Mouse (Mus musculus) midbrain, embryonic 12.5 days (tissue): ENCODE measurements around the gene Kdm1a. TPM values are rescaled to one million over a fixed set of nuclear protein-coding genes. Genes with fewer than 3 reads are reported as not detected.

Source experiments
- ATAC-seq: fragments of 200-750 bp; cut with Nextera tagmentation; 2 replicates; pipeline ENCODE4 v1.8.0; 2017; ENCODE audit warnings: low read depth, moderate TSS enrichment, moderate library complexity; ENCODE audit not compliant: low FRiP score
- H3K27ac ChIP-seq: fragments of 300-500 bp; sonication (generic); replicated peaks from 2 replicates; pipeline ENCODE4 v1.5.1; 2016; ENCODE audit warnings: mild to moderate bottlenecking
- H3K27me3 ChIP-seq: fragments of 300-500 bp; sonication (generic); 2 replicates; pipeline ENCODE4 v1.6.1; 2016; ENCODE audit warnings: mild to moderate bottlenecking
- H3K36me3 ChIP-seq: fragments of 300-500 bp; sonication (generic); 2 replicates; pipeline ENCODE4 v1.6.1; 2016
- H3K4me1 ChIP-seq: fragments of 300-500 bp; sonication (generic); 2 replicates; pipeline ENCODE4 v1.6.1; 2016
- H3K4me2 ChIP-seq: fragments of 300-500 bp; sonication (generic); replicated peaks from 2 replicates; pipeline ENCODE4 v1.6.1; 2016; ENCODE audit warnings: mild to moderate bottlenecking, moderate library complexity
- H3K4me3 ChIP-seq: fragments of 300-500 bp; sonication (generic); 2 replicates; pipeline ENCODE4 v1.5.1; 2016; ENCODE audit warnings: mild to moderate bottlenecking
- H3K9ac ChIP-seq: fragments of 300-500 bp; sonication (generic); replicated peaks from 2 replicates; pipeline ENCODE4 v1.6.1; 2016; ENCODE audit warnings: mild to moderate bottlenecking, moderate library complexity
- H3K9me3 ChIP-seq: fragments of 300-500 bp; sonication (generic); 2 replicates; pipeline ENCODE4 v1.6.1; 2016; ENCODE audit warnings: mild to moderate bottlenecking
- WGBS: fragments of 180-500 bp; shearing (Covaris S2); methylation state at CpG from one replicate; pipeline ENCODE4 v1.1.7; 2016; 5-methylcytosine and 5-hydroxymethylcytosine counted together
- polyA plus RNA-seq: library from polyadenylated mRNA; unstranded; fragments of >200 nt; fragmentation: Nextera tagmentation; extraction: Ambion mirVana; gene quantifications from 2 replicates; pipeline ENCODE4 v1.2.1, GENCODE M21; 2016

Kdm1a gene
- polyA plus RNA-seq, 1 experiment from 2014 or later, result 113 TPM

DNA sequence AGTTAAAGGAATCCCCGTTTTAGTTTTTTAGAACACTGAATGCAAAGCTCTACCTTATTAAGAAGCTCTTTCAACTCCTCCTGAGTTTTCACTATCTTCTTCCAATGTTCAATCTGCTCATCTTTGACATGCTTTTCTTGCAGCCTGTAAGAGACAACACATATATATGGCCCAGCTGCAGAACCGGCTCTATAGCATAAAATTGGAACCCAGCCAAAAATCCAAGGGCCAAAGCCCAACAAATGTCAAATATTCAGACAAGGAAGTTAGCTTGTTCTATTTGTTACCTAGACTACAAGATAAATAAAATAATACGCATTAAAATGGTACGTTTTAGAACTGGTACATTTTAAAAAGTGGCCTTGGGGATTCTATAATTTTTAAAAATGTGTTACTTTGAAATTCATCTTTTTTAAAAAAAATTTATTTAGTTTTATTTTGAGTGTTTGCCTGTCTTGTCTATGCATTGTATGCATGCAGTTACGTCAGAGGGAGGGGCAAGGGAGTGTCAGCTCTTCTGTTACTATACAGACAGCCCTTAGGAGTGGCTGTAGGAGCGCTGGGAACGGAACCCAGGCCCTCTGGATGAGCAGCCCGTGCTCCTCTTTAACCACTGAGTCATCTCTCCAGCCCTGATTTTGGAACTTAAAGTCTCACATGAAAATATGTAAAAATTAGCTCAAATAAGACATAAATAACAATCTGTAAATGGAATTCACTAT is 42.1 kb downstream of the Kdm1a start:
- Histone ChIP-seq H3K4me1 (no peaks in the 10 kb centered on the region), H3K27me3 (no peaks in the 10 kb centered on the region), H3K9ac (no peak overlapping the region), H3K27ac (no peak overlapping the region), H3K36me3 (peaks cover 83% of the 10 kb centered on the region), H3K4me3 (no peak overlapping the region), H3K9me3 (no peaks in the 10 kb centered on the region), H3K4me2 (no peak overlapping the region)
- no peak for ATAC-seq
- WGBS, result 91% methylated on average over 8 of the region's 8 CpGs

DNA sequence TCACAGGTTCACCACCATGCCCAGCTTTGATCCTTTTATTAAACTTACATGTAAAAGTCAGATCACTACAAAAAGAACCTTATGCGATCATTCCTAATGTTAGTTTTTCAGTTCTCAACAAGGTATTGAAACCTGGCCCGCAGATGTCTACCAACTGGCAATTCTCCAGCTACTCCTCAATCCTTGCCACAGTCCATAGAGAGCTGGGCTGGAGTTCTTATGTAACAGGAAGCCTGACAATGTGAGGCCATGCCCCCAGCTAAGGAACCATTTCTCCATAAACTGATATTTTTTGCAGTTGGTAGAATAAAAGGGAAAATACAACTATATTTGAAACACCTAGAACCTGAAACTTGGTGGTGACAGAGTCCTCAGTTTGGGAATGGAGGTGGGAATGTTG is 42.8 kb downstream of the Kdm1a start:
- Histone ChIP-seq H3K27ac (no peak overlapping the region), H3K4me1 (no peaks in the 10 kb centered on the region), H3K4me3 (no peak overlapping the region), H3K9ac (no peak overlapping the region), H3K27me3 (no peaks in the 10 kb centered on the region), H3K4me2 (no peak overlapping the region), H3K36me3 (peaks cover 81% of the 10 kb centered on the region), H3K9me3 (no peaks in the 10 kb centered on the region)
- ATAC-seq, result no peak
- 96% methylated on average over 2 of the region's 2 CpGs for WGBS

DNA sequence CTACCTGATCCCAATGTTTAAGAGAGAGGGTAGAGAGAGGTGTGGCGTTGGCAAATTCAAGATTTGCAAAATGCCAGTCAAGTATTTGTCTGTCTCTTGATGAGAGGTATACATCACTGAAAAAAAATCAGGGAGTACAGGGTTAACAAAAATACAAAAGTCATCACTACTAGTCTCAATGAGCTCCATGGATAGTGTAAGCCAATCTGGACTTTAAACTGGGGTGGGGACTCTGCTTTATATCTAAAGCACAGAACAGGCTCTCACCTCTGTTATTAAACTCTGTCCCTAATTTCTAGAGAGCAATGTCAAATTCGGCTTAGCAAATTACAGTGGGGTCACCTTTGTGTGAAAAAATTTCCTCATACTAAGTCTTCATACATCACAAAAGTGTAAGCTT is 44.9 kb downstream of the Kdm1a start:
- no peaks in the 10 kb centered on the region for H3K4me1 ChIP-seq
- WGBS, result 88% methylated on average over 2 of the region's 2 CpGs
- H3K9ac ChIP-seq, result no peak overlapping the region
- peaks cover 82% of the 10 kb centered on the region for H3K36me3 ChIP-seq
- H3K9me3 ChIP-seq, result no peaks in the 10 kb centered on the region
- H3K4me3 ChIP-seq, result no peak overlapping the region
- no peak overlapping the region for H3K27ac ChIP-seq
- H3K4me2 ChIP-seq, result no peak overlapping the region
- no peaks in the 10 kb centered on the region for H3K27me3 ChIP-seq
- ATAC-seq, result no peak

- Histone ChIP-seq H3K27ac (no peak overlapping the region), H3K4me3 (no peak overlapping the region), H3K36me3 (peaks cover 91% of the 10 kb centered on the region), H3K4me2 (no peak overlapping the region), H3K4me1 (peaks cover 9% of the 10 kb centered on the region), H3K27me3 (no peaks in the 10 kb centered on the region), H3K9ac (no peak overlapping the region), H3K9me3 (no peaks in the 10 kb centered on the region)
- 83% methylated on average over 1 of the region's 1 CpGs for WGBS
- ATAC-seq, result no peak
Measured at GRCm38 (mm10) chr4:136553108-136553507, 49.4 kb downstream of the Kdm1a start.

DNA sequence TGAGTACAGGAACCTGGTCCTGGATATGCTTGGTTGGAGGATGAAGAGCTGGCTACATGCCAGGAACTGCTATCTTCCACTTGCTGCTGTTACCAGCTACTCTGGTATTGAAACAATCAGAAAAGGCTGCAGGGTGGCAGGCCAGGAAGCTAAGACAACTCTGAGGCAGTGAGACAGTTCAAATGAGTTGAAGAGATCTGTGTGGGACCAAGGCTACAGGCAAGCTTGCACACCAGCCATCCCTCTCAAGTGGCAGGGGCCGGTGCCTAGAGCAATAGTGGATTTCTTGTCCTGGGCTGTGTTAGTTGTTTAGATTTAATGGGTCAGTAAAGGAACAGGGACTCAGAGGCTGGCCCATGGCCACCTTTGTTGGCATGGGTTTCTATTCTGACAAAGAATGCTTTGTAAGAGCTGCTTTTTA is 54.1 kb downstream of the Kdm1a start:
- no peak for ATAC-seq
- H3K9me3 ChIP-seq, result no peaks in the 10 kb centered on the region
- WGBS, result 50% methylated on average over 1 of the region's 1 CpGs
- H3K4me2 ChIP-seq, result no peak overlapping the region
- peaks cover 98% of the 10 kb centered on the region for H3K36me3 ChIP-seq
- peaks cover 11% of the 10 kb centered on the region for H3K4me1 ChIP-seq
- no peaks in the 10 kb centered on the region for H3K27me3 ChIP-seq
- H3K9ac ChIP-seq, result no peak overlapping the region
- H3K4me3 ChIP-seq, result no peak overlapping the region
- H3K27ac ChIP-seq, result peak overlapping the region; percentile 32; the same call in 1 of the 2 replicates

DNA sequence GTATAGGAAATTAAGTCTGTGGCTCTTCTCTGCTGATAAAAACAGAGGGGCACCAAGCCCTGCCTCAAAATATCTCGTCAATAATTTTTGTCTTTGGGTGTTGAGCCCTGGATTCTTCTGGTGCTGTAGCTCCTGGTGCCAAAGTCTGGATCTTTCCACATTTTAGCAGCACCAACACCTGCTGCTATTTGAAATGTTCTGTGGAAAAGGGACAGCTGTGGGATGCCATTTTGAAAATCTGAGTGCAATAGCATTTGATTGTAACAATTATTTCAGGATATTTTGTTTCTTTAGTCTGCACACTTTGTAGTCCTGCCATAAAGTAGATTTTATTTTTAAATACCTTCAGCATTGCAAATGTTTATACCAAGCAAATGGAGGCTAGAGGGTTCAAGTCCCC is 54.8 kb downstream of the Kdm1a start:
- no peak for ATAC-seq
- no peaks in the 10 kb centered on the region for H3K9me3 ChIP-seq
- H3K27me3 ChIP-seq, result no peaks in the 10 kb centered on the region
- H3K36me3 ChIP-seq, result peaks cover 98% of the 10 kb centered on the region
- H3K27ac ChIP-seq, result no peak overlapping the region
- H3K4me3 ChIP-seq, result no peak overlapping the region
- peaks cover 11% of the 10 kb centered on the region for H3K4me1 ChIP-seq
- no peak overlapping the region for H3K4me2 ChIP-seq
- WGBS, result 73% methylated on average over 1 of the region's 1 CpGs
- no peak overlapping the region for H3K9ac ChIP-seq

DNA sequence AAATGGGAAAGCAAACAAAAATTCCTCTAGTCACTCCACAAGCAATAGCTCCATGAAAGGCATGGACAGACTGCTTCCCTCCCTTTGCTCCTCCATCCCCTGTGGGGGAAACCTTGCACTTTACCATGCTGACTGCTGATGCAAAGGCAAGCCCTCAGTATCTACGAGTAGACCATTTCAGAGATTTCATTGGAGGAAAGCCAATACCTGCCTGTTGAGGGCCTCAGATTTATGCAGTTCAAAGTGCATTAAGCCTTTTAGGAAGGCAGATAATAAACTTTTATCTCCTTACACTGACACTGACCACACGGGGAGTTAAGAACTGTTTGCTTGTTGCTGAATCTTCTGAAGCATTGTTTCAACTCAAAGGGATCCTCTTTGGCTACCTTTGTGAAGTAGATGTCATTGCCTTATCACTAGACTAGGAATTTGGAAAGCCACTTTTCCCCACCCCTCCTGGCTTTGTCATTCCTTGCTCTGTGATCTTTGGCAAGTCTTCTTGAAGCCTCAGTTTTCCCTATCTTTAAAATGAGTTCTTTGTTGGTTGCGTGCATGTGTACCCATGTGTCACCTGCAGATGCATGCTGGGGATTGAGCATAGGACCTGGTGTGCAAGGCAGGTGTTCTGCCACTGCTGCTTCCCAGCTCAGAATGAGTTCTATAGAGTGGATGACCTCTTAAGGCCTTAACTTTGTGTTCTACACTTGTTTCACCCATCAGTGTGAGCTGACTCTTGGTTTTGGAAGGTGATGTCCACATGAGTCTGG is 56.1 kb downstream of the Kdm1a start:
- no peak overlapping the region for H3K9ac ChIP-seq
- no peak overlapping the region for H3K4me2 ChIP-seq
- no peak overlapping the region for H3K4me3 ChIP-seq
- 80% methylated on average over 3 of the region's 3 CpGs for WGBS
- peaks cover 92% of the 10 kb centered on the region for H3K36me3 ChIP-seq
- H3K4me1 ChIP-seq, result peaks cover 11% of the 10 kb centered on the region
- no peak for ATAC-seq
- H3K27ac ChIP-seq, result no peak overlapping the region
- no peaks in the 10 kb centered on the region for H3K9me3 ChIP-seq
- H3K27me3 ChIP-seq, result no peaks in the 10 kb centered on the region

DNA sequence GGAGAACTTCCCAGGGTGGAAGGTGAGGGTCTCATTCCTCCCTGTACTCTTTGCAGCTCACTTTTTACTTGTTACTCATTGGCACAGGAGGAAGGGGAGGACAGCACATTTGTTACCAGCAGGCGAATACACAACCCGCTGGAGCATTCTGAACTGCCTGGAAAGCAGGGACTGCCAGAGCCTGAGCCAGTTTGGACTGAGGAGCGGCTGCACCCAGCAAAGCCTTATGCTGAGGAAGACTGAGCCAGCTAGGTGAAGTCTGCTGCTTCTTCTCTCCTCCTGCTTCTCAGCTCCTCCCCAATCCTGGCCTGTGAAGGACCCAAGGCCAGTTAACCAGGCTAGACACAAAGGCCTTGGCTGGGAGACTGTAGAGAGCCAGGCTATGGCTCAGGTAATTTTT is 57.4 kb downstream of the Kdm1a start:
- no peaks in the 10 kb centered on the region for H3K27me3 ChIP-seq
- H3K4me1 ChIP-seq, result peaks cover 11% of the 10 kb centered on the region
- no peak overlapping the region for H3K9ac ChIP-seq
- H3K27ac ChIP-seq, result no peak overlapping the region
- 93% methylated on average over 3 of the region's 3 CpGs for WGBS
- ATAC-seq, result no peak
- no peak overlapping the region for H3K4me3 ChIP-seq
- H3K4me2 ChIP-seq, result no peak overlapping the region
- H3K36me3 ChIP-seq, result peaks cover 86% of the 10 kb centered on the region
- H3K9me3 ChIP-seq, result no peaks in the 10 kb centered on the region

DNA sequence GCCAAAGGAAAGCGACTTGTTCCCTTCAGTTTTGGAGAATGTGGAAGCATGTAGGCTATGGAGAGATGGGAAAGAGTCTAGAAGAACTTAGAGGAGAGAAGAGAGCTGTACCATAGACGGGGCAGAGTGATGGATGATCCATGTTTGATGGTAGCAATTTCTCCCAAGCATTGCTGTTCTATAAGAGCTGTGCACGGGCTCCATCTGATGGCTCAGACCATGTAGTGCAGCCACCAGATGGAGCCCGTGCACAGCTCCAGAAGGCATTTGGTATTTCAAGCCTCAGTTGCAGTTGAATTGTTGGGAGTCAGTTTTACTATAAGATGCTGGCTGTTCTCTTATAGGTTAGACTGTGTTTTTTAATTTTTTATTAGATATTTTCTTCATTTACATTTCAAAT is 76.1 kb downstream of the Kdm1a start:
- no peak overlapping the region for H3K27ac ChIP-seq
- H3K9me3 ChIP-seq, result no peaks in the 10 kb centered on the region
- peaks cover 4% of the 10 kb centered on the region for H3K36me3 ChIP-seq
- no peak for ATAC-seq
- H3K4me2 ChIP-seq, result no peak overlapping the region
- H3K9ac ChIP-seq, result no peak overlapping the region
- H3K4me1 ChIP-seq, result no peaks in the 10 kb centered on the region
- no peak overlapping the region for H3K4me3 ChIP-seq
- WGBS, result 18% methylated on average over 4 of the region's 4 CpGs
- no peaks in the 10 kb centered on the region for H3K27me3 ChIP-seq

DNA sequence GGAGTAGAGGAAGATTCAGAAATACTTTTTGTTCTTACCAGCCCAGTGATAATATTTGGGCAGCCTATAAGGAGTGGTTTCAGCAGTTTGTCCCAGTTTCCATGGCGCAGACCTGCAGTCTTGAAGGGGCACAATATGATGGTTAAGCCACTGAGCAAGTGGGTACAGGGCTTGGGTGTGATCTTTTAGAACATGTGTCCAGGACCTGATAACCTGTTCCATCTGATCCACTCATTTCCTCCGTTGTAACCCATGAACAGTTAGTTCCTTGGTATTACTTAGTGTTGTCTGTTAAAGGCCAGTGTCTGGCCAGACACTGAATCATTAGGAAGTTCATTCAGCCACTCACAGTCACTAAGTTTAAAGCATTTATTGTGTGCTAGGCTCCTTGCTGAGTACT is 78.2 kb downstream of the Kdm1a start:
- Histone ChIP-seq H3K4me1 (no peaks in the 10 kb centered on the region), H3K36me3 (peaks cover 4% of the 10 kb centered on the region), H3K9me3 (no peaks in the 10 kb centered on the region), H3K4me3 (no peak overlapping the region), H3K27me3 (no peaks in the 10 kb centered on the region), H3K4me2 (no peak overlapping the region), H3K9ac (no peak overlapping the region), H3K27ac (no peak overlapping the region)
- WGBS, result 94% methylated on average over 2 of the region's 2 CpGs
- no peak for ATAC-seq

DNA sequence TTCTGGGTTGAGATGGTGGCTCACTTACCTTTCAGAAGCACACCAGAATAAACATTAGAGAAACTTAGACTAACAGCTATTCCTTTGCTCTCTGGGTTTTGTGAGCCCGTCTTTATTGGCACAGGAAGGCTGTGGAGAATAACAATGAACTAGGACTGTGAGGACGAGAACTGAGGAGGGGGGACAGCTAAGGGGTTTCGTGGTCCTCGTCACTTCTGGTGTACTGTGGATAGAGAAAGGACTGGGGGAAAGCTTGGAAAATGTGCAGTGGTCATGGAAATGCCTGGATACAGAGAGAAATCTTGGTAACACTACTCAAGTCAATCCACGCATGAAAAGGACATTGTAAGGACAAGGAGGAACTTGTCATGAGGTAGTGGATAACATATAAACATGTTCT is 80.6 kb downstream of the Kdm1a start:
- Histone ChIP-seq H3K36me3 (no peaks in the 10 kb centered on the region), H3K9me3 (no peaks in the 10 kb centered on the region), H3K9ac (no peak overlapping the region), H3K4me3 (no peak overlapping the region), H3K27ac (no peak overlapping the region), H3K27me3 (no peaks in the 10 kb centered on the region), H3K4me1 (no peaks in the 10 kb centered on the region), H3K4me2 (no peak overlapping the region)
- ATAC-seq, result no peak
- WGBS, result 85% methylated on average over 5 of the region's 5 CpGs

DNA sequence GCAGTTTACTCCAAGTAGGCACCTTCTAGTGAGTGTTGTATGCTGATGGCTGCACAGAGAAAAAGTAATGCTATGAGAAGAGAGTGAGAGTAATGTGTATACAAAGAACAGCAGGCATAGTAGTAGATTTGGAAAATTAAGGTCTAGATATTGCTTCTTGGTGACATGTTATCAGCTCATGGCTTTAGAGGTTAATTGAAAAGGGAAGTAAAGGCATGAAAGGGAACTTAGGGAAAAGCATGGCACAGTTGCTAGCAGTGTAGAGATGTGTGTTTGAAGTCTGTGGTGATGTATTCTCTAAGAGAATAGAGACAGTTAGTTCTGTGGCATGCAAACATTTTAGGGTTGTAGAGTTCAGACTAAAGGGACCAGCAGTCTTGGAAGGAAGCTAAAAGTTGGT is 82.7 kb downstream of the Kdm1a start:
- Histone ChIP-seq H3K9ac (no peak overlapping the region), H3K36me3 (no peaks in the 10 kb centered on the region), H3K4me3 (no peak overlapping the region), H3K27me3 (no peaks in the 10 kb centered on the region), H3K27ac (no peak overlapping the region), H3K9me3 (no peaks in the 10 kb centered on the region), H3K4me1 (no peaks in the 10 kb centered on the region), H3K4me2 (no peak overlapping the region)
- ATAC-seq, result no peak
